Mouse (Mus musculus) CH12.LX (cell line): ENCODE results near the gene Ccnd1.

Experiments
- EP300 ChIP-seq: IDR thresholded peaks from 2 replicates; pipeline ENCODE4 v1.6.1; 2011; ENCODE audit warnings: low read length, improper control_type of control experiment
- USF1 ChIP-seq: IDR thresholded peaks from 2 replicates; pipeline ENCODE4 v1.6.1; 2014; ENCODE audit warnings: low read depth, mild to moderate bottlenecking, inconsistent platforms, low read length, improper control_type of control experiment

DNA sequence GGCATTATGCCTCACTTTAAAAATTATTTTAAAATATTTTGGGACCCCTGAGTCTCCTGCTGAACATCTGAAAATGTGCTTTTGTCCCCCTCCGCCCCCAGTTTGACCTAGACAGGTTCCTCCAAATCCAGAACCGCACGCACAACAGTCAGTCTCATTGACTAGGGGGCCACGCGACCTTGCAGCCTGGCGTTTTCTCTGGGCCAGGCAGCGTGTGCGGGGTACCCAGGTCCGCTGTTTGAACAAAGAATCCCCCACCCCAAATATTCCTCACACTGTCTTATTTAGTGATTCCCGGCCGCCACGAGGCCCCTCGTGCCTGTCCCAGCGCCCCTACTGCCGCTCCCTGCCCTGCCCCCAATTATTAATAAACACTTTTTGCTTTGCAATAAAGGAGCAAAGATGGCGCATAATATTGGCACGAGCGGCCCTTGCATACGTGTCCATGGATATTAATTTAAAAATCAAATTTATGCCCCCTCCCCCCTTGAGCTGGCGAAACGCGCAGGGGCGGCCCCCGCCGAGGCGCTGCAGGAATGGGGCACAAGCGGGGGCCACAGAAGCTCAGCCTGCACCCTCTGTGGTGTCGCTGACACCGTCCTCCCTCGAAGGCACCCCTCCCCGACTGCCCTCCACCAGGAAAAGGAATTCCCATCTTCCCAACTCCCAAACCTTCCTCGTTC, 923 bp downstream of the Ccnd1 start:
- TF ChIP-seq EP300 (no peak), USF1 (no peak)
